Mouse (Mus musculus) kidney, postnatal 10 days (tissue): ENCODE results near the gene Tlr3.
A peak's percentile ranks its signal among the peaks of the same experiment; 100 is the strongest.

Experiments
- DNase-seq: peaks from one replicate; pipeline ENCODE4 v3.0.0; 2021; ENCODE audit warnings: mixed read lengths

The Tlr3 gene

GRCm38 (mm10) chr8:45410882-45411281 lies at the start of gene Tlr3:
TSS of gene Tlr3 (minus strand) at chr8:45411080.
- DNase-seq: no peak

GRCm38 (mm10) chr8:45457874-45458273 lies 47.0 kb upstream of the Tlr3 start:
- no peak for DNase-seq

- peak; percentile 40 for DNase-seq
These were observed 43.5 kb upstream of the Tlr3 start for GRCm38 (mm10) chr8:45454426-45454825.

- DNase-seq: no peak
These were observed 41.2 kb upstream of the Tlr3 start for GRCm38 (mm10) chr8:45452115-45452514.

- DNase-seq: no peak
These were observed 38.0 kb upstream of the Tlr3 start for GRCm38 (mm10) chr8:45448842-45449241.

- no peak for DNase-seq
These were observed 37.4 kb upstream of the Tlr3 start for GRCm38 (mm10) chr8:45448257-45448656.

- no peak for DNase-seq
These were observed 28.1 kb upstream of the Tlr3 start for GRCm38 (mm10) chr8:45438899-45439535.

- no peak for DNase-seq
These were observed 9.3 kb upstream of the Tlr3 start for GRCm38 (mm10) chr8:45420151-45420550.

GRCm38 (mm10) chr8:45414965-45415364 lies 4.1 kb upstream of the Tlr3 start:
- DNase-seq: no peak

- peak; percentile 84 for DNase-seq
These were observed 567 bp downstream of the Tlr3 start for GRCm38 (mm10) chr8:45410146-45410880.

GRCm38 (mm10) chr8:45409702-45410101 lies 1.2 kb downstream of the Tlr3 start:
- DNase-seq: no peak

- no peak for DNase-seq
These were observed 27.6 kb downstream of the Tlr3 start for GRCm38 (mm10) chr8:45383250-45383649.

GRCm38 (mm10) chr8:45381963-45382347 lies 28.9 kb downstream of the Tlr3 start, which contains the start of gene Fam149a:
TSS of gene Fam149a (minus strand) at chr8:45382291.
- DNase-seq: no peak

- DNase-seq: no peak
These were observed 29.6 kb downstream of the Tlr3 start for GRCm38 (mm10) chr8:45381075-45381962.

- no peak for DNase-seq
These were observed 30.3 kb downstream of the Tlr3 start for GRCm38 (mm10) chr8:45380598-45380997.

- no peak for DNase-seq
These were observed 36.8 kb downstream of the Tlr3 start for GRCm38 (mm10) chr8:45374071-45374470.

GRCm38 (mm10) chr8:45367154-45367553 lies 43.7 kb downstream of the Tlr3 start:
- no peak for DNase-seq

- no peak for DNase-seq
These were observed 47.7 kb downstream of the Tlr3 start for GRCm38 (mm10) chr8:45363220-45363619.

GRCm38 (mm10) chr8:45362323-45362722 lies 48.6 kb downstream of the Tlr3 start:
- peak; percentile 65 for DNase-seq

GRCm38 (mm10) chr8:45359091-45359605 lies 51.7 kb downstream of the Tlr3 start:
- DNase-seq: no peak

- peak; percentile 74 for DNase-seq
These were observed 52.6 kb downstream of the Tlr3 start for GRCm38 (mm10) chr8:45358132-45358918.

- no peak for DNase-seq
These were observed 55.1 kb downstream of the Tlr3 start for GRCm38 (mm10) chr8:45355809-45356208.
